Mouse (Mus musculus): ENCODE measurements at regions not wholly inside any gene's neighbourhood (a gene's known extent, or its start where the extent isn't known, plus 50 kb on each side); places are given as distances from the start of the nearest gene placed in this dataset.
A peak's percentile ranks its signal among the peaks of the same experiment; 100 is the strongest.

DNA sequence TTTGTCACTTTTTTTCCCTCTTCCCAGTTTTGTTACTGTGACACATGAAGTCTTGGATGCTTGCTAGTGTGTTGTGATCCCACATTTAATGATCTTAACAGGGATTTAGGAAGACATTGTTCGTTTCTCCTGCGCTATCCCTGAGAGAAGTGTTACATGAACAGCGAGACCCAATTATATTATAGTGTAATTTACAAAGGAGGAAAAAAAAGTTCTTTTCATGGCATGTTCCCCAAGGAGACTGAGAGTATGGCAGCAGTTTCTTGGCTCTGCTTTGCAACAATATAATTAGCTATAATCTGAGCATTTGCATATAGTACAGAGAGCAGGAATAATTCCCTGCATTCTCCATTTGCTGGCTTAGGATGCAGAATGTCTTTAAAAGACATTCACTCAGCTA lies 168.6 kb downstream of the Insc start:
- Histone ChIP-seq H3K9me3 (replicated peaks) (no peaks in the 10 kb centered on the region), H3K27me3 (no peaks in the 10 kb centered on the region), H3K9ac (no peak overlapping the region), H3K4me3 (replicated peaks) (no peak overlapping the region), H3K4me1 (no peaks in the 10 kb centered on the region), H3K27ac (no peak overlapping the region), H3K36me3 (no peaks in the 10 kb centered on the region), H3K4me2 (no peak overlapping the region)
- ATAC-seq (replicated peaks; ENCODE audit: low FRiP score) = no peak
- 94% methylated on average over 3 of the region's 3 CpGs for WGBS

DNA sequence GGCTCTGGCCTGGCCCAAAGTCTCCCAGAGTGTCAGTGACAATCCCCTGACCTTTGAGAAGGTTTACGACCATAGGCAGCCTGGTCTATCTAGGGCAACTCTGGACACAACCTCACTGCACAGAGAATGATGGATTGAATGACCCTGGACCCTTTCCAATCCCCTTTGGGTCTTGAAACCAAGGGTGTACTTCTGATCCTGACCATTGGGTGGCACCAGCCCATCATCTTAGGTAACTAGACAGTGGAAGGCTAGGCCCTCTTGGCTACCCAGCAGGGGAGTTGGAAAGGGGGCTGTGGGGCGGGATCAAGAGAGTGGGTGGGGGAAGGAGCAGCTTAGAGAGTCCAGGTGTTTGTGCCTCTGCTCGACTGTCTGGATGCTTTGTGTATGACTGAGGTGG lies 178.7 kb downstream of the Insc start:
- H3K9ac ChIP-seq = no peak overlapping the region
- H3K4me1 ChIP-seq = no peaks in the 10 kb centered on the region
- H3K27me3 ChIP-seq = no peaks in the 10 kb centered on the region
- H3K4me3 ChIP-seq (replicated peaks) = no peak overlapping the region
- ATAC-seq (replicated peaks; ENCODE audit: low FRiP score) = peak; percentile 86
- H3K36me3 ChIP-seq = no peaks in the 10 kb centered on the region
- H3K27ac ChIP-seq = no peak overlapping the region
- 9% methylated on average over 3 of the region's 3 CpGs for whole genome bisulfite sequencing
- no peaks in the 10 kb centered on the region for H3K9me3 ChIP-seq (replicated peaks)
- H3K4me2 ChIP-seq = no peak overlapping the region

DNA sequence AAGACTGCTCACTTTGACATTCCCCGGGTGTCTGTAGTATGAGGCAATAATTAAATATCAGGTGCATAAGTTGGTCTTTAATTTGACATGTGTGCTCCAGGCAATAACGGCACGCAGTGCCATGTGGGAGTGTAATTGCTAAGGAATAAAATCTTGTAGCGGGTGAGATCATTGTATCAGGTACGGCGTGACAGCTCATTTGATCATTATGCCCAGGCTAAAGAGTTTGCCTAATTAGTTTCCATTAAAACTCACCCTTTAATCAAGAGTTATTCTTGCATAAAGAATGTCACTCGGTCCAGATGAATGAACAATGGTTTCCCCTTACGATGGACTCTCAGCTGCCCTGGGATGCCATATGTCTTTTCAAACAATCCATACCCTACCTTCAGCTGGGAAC lies 190.4 kb downstream of the Insc start:
- Histone ChIP-seq H3K9me3 (replicated peaks) (no peaks in the 10 kb centered on the region), H3K36me3 (no peaks in the 10 kb centered on the region), H3K27ac (no peak overlapping the region), H3K4me3 (replicated peaks) (no peak overlapping the region), H3K4me2 (no peak overlapping the region), H3K27me3 (no peaks in the 10 kb centered on the region), H3K4me1 (no peaks in the 10 kb centered on the region), H3K9ac (no peak overlapping the region)
- WGBS = 66% methylated on average over 8 of the region's 8 CpGs
- no peak for ATAC-seq (replicated peaks; ENCODE audit: low FRiP score)

DNA sequence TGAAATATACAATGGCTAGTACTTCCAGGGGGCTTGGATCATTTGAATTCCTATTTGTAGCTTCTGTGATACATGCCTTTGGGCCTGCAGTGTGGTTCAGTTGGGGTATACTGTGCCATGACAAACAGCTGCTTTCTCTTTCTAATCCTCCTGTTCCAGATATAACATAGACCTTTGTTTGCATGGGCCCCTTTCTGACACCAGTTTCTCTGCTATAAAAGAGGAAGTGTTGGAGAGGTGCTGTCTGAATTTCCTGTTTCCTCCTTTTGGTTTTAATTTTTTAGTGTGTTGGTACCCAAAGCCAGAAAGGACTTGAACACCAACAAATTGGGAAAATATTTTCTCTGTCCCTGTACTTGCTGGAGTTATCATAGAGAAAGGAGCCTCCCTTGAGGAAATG lies 207.3 kb downstream of the Insc start:
- Histone ChIP-seq H3K36me3 (no peaks in the 10 kb centered on the region), H3K9ac (no peak overlapping the region), H3K27ac (no peak overlapping the region), H3K4me3 (replicated peaks) (no peak overlapping the region), H3K9me3 (replicated peaks) (no peaks in the 10 kb centered on the region), H3K27me3 (no peaks in the 10 kb centered on the region), H3K4me2 (no peak overlapping the region), H3K4me1 (no peaks in the 10 kb centered on the region)
- ATAC-seq (replicated peaks; ENCODE audit: low FRiP score) = no peak

DNA sequence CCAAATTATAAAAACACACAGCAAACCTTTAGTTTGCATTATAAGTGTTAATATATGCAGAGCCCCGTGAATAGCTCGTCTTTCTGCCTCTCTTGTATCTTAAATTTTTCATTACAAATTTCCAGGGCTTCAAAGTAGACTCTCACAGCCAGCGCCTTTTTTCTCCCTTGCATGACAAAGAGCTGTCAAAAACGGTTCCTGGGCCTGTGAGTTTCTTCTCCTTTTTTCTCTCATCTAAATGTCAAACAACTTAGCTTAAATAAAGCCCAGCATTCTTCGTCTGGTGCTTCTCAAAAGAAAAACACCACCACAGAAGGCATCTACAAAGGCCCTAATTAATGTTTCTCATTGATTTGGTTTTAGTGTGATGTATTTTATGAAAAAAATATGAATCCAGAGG lies 219.7 kb downstream of the Insc start:
- ATAC-seq (replicated peaks; ENCODE audit: low FRiP score) = no peak
- Histone ChIP-seq H3K4me1 (0 out of 2 replicates have a peak, but pooled peaks cover 3% of the 10 kb centered on the region), H3K9me3 (replicated peaks) (no peaks in the 10 kb centered on the region), H3K27ac (no peak overlapping the region), H3K27me3 (peaks cover 4% of the 10 kb centered on the region; the same call in 1 of the 2 replicates), H3K4me2 (no peak overlapping the region), H3K9ac (no peak overlapping the region), H3K4me3 (replicated peaks) (no peak overlapping the region), H3K36me3 (no peaks in the 10 kb centered on the region)
- 69% methylated on average over 5 of the region's 5 CpGs for WGBS

DNA sequence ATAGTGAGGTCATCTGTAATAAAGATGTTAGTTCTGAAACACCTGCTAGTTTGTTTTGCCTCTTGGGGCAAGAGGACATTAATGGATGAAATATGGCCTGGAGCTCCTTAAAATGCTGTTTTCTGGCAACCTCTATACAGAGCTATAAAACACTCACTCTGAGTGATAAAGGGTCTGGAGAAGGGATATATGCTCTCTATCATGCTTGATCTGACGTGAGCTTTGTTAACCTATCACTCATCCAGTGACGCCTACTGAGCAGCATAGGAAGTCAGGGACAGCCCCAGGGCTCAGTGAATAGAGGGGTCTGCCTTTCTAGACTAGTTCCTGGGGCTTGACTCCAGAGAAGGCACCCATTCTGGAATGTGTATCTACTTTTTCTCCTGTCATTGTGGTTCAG lies 222.4 kb downstream of the Insc start:
- Histone ChIP-seq H3K27me3 (peaks cover 6% of the 10 kb centered on the region; the same call in 1 of the 2 replicates), H3K4me2 (no peak overlapping the region), H3K9me3 (replicated peaks) (no peaks in the 10 kb centered on the region), H3K27ac (no peak overlapping the region), H3K4me1 (0 out of 2 replicates have a peak, but pooled peaks cover 3% of the 10 kb centered on the region), H3K4me3 (replicated peaks) (no peak overlapping the region), H3K9ac (no peak overlapping the region), H3K36me3 (no peaks in the 10 kb centered on the region)
- peak; percentile 60 for ATAC-seq (replicated peaks; ENCODE audit: low FRiP score)
- 11% methylated on average over 2 of the region's 2 CpGs for WGBS

DNA sequence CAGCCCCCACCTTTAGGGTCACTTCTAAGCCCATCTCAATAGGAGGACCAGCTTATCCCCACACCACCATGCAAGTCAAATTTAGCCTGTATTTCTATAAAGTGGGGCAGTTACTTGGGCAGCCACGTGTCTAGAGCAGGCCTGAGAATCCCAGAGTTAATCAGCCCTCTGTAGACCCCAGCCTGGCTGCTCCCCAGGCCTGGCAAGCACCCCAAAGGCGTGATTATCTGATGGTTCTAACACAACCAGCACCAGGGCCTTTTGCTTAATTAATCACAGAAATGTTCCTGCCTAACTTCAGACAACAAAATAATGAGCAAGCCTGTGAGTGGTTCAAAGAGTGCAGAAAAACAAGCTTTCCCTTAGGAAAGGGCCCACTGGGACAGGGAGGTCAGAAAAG lies 243.0 kb downstream of the Insc start:
- Histone ChIP-seq H3K9ac (no peak overlapping the region), H3K4me2 (no peak overlapping the region), H3K4me1 (no peaks in the 10 kb centered on the region), H3K4me3 (replicated peaks) (no peak overlapping the region), H3K27me3 (no peaks in the 10 kb centered on the region), H3K36me3 (no peaks in the 10 kb centered on the region), H3K9me3 (replicated peaks) (no peaks in the 10 kb centered on the region), H3K27ac (no peak overlapping the region)
- ATAC-seq (replicated peaks; ENCODE audit: low FRiP score) = no peak
- WGBS = 47% methylated on average over 2 of the region's 2 CpGs

DNA sequence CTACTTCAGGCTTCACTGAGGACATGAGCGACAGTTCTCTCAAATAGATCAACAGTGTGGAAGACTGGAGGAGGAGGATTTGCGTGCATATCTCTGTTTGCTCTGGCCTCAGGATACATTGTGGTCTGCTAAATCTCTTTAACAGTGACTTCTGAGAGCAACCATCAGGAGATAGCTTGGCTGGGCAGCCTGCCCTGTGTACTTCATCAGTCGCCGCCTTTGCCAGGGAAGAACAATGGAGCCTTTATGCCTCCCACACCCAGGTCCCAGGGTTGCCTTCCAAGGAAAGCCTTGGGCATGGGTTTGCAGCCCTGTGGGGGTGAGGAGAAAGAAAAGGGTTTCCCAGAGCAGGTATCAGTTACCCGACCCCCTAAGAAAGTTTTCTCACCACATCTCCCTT lies 247.8 kb downstream of the Insc start:
- H3K4me1 ChIP-seq = no peaks in the 10 kb centered on the region
- no peak overlapping the region for H3K27ac ChIP-seq
- H3K4me2 ChIP-seq = no peak overlapping the region
- no peaks in the 10 kb centered on the region for H3K36me3 ChIP-seq
- WGBS = 56% methylated on average over 5 of the region's 5 CpGs
- no peaks in the 10 kb centered on the region for H3K9me3 ChIP-seq (replicated peaks)
- no peak for ATAC-seq (replicated peaks; ENCODE audit: low FRiP score)
- no peaks in the 10 kb centered on the region for H3K27me3 ChIP-seq
- H3K9ac ChIP-seq = no peak overlapping the region
- H3K4me3 ChIP-seq (replicated peaks) = no peak overlapping the region

DNA sequence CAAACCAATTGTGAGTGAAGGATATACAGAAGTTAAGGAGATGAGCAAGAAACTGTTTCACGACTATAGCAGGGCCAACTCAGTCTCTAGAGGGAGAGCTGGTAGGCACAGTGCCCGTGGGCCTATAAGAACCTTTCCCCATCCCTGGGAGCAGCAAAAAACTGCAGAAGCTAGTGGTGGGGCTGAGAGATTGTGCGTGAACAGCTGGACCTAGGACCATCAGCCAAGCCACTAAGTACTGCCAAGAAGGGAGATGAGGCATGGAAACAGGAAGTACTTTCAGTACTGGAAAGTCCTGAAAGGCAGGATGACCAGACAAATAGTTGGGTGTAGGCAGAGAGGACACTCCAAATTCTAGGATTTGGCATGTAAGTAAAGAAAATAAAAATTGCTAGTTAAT lies 248.9 kb downstream of the Insc start:
- H3K36me3 ChIP-seq = no peaks in the 10 kb centered on the region
- WGBS = 87% methylated on average over 3 of the region's 3 CpGs
- H3K4me1 ChIP-seq = no peaks in the 10 kb centered on the region
- H3K27me3 ChIP-seq = no peaks in the 10 kb centered on the region
- H3K9me3 ChIP-seq (replicated peaks) = no peaks in the 10 kb centered on the region
- H3K9ac ChIP-seq = no peak overlapping the region
- H3K27ac ChIP-seq = no peak overlapping the region
- no peak for ATAC-seq (replicated peaks; ENCODE audit: low FRiP score)
- no peak overlapping the region for H3K4me3 ChIP-seq (replicated peaks)
- H3K4me2 ChIP-seq = no peak overlapping the region

DNA sequence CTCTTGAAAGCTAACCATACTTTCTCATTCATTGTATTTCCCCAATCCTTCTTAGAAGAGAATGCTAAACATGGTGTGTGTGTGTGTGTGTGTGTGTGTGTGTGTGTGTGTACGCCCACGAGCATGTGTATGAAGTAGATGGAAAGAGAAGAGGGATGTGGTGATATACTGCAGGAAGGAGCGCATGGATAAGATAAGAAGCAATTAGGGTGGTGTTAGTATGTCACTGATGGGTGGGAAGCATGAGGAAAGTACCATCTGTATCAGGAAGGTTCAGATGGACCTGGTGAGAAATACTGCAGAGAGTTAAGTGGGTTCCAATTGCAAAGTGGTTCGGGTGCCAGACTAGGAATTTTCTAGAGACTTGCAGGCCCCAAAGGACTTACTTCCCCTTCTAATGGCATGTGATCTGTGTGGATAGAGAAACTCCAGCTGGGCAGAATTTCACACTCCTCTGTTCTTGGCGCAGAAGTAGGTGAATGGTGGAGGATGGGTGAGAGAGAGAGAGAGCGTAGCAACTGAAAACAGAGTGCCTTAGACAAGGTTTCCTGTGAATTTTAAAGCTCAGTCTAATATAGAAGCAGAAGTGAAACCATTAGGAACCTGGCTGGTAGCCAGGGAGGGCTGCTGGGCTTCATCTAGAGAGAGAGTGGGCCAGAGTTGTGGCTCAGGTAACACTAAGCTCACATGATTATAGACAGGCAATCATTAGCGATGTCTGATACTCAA lies 257.5 kb downstream of the Insc start:
- Histone ChIP-seq H3K4me2 (no peak overlapping the region), H3K4me1 (no peaks in the 10 kb centered on the region), H3K4me3 (replicated peaks) (no peak overlapping the region), H3K9me3 (replicated peaks) (no peaks in the 10 kb centered on the region), H3K27me3 (no peaks in the 10 kb centered on the region), H3K27ac (no peak overlapping the region), H3K9ac (no peak overlapping the region), H3K36me3 (no peaks in the 10 kb centered on the region)
- 80% methylated on average over 7 of the region's 7 CpGs for WGBS
- no peak for ATAC-seq (replicated peaks; ENCODE audit: low FRiP score)

DNA sequence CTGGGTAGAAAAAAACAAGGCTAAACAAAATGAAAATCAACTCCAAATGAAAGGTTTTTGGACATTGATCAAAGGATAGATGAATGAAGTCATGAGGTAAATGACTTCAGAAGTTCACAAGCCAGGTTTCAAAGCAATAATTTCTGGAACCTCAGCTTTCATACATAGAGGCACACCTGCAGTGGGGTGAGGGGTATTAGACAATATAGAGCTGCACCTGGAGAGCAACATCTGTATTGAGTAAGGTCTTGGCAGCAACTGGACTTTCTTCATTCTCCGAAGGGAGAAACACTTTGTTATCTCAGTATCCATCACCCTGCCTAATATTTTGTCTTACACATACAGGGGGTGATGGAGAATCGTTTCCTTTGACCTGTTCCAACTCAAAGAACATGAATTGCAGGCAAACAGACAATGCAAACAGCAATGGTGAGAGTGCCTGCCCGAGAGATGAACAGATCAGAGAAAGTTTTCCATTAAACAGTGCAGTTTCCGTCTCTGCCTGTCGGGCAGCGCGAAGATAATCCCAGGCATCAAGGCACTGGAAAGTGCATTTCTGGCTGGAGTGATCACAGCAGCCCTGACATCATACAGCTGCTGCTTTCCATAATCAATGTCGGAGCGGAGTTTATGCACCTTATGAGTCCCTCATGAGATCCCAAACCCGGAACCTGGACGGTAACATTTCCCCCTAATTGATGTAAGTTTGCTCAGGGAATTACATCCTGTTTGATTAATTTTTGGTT lies 270.9 kb downstream of the Insc start:
- no peak for ATAC-seq (replicated peaks; ENCODE audit: low FRiP score)
- WGBS = 66% methylated on average over 11 of the region's 11 CpGs
- H3K4me3 ChIP-seq (replicated peaks) = no peak overlapping the region
- no peaks in the 10 kb centered on the region for H3K36me3 ChIP-seq
- H3K4me1 ChIP-seq = no peaks in the 10 kb centered on the region
- H3K27me3 ChIP-seq = no peaks in the 10 kb centered on the region
- no peak overlapping the region for H3K9ac ChIP-seq
- H3K27ac ChIP-seq = no peak overlapping the region
- H3K4me2 ChIP-seq = no peak overlapping the region
- H3K9me3 ChIP-seq (replicated peaks) = no peaks in the 10 kb centered on the region

DNA sequence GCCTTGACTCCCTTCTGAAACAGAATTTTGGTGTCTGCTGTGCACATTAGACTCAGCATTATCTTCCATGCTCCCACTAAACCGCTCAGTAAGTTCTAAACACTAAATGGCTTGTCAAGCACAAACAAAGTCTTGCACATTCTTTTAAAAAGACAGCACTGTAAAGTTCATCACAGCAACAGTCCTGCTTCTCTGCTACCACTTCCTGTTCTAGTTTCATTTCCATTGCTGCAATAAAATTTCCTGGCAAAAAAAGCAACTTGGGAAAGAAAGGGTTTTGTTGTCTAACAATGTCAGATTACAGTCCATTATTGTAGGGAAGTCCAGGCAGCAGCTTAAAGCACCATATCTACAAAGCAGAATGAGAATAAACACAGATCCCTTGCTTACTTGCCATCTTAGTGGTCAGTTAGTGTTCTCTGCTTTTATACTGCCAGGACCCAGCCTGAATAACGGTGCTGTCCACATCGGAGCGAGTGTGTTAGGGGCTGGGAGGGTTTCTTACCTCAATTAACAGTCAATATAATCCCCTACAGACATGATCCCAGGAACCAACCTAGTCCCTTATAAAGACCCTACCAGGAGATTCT lies 276.0 kb downstream of the Insc start:
- Histone ChIP-seq H3K4me1 (no peaks in the 10 kb centered on the region), H3K27ac (no peak overlapping the region), H3K27me3 (no peaks in the 10 kb centered on the region), H3K9me3 (replicated peaks) (no peaks in the 10 kb centered on the region), H3K4me2 (no peak overlapping the region), H3K4me3 (replicated peaks) (no peak overlapping the region), H3K9ac (no peak overlapping the region), H3K36me3 (no peaks in the 10 kb centered on the region)
- WGBS = 78% methylated on average over 4 of the region's 4 CpGs
- ATAC-seq (replicated peaks; ENCODE audit: low FRiP score) = no peak

Measured in kidney, embryonic 15.5 days (tissue).